Mouse (Mus musculus): ENCODE results near the gene Ube3c.

GRCm38 (mm10) chr5:29721159-29721558 lies 152.1 kb downstream of the Ube3c start:
- TF ChIP-seq CTCF (IDR thresholded peaks at IDR 0.05; ENCODE audit: borderline replicate concordance, insufficient read depth, low read length) (no peak), POLR2A (IDR thresholded peaks at IDR 0.05; ENCODE audit: low read depth, low read length) (no peak)
